Mouse (Mus musculus) heart, embryonic 10.5 days (tissue): ENCODE measurements around the gene Rnf103. TPM values are rescaled to one million over a fixed set of nuclear protein-coding genes. Genes with fewer than 3 reads are reported as not detected.
"Not testable (repeated sequence)": the region's sequence is repeated elsewhere in the genome, so short reads cannot be mapped to it uniquely, and the experiment has no call there.

Experiments
- DNase-seq: peaks from one replicate; pipeline ENCODE4 v3.0.0-alpha.2; 2017; ENCODE audit warnings: low spot score
- H3K27ac ChIP-seq: fragments of 300-500 bp; sonication (generic); 2 replicates; pipeline ENCODE4 v1.5.1; 2016; ENCODE audit warnings: mild to moderate bottlenecking
- H3K27me3 ChIP-seq: fragments of 300-500 bp; sonication (generic); 2 replicates; pipeline ENCODE4 v1.6.1; 2016; ENCODE audit warnings: mild to moderate bottlenecking; ENCODE audit not compliant: poor library complexity, insufficient read depth, severe bottlenecking
- H3K36me3 ChIP-seq: fragments of 300-500 bp; sonication (generic); 2 replicates; pipeline ENCODE4 v1.6.1; 2016; ENCODE audit warnings: mild to moderate bottlenecking, moderate library complexity
- H3K4me1 ChIP-seq: fragments of 300-500 bp; sonication (generic); 2 replicates; pipeline ENCODE4 v1.6.1; 2016; ENCODE audit warnings: mild to moderate bottlenecking
- H3K4me3 ChIP-seq: fragments of 300-500 bp; sonication (generic); 2 replicates; pipeline ENCODE4 v1.5.1; 2016; ENCODE audit warnings: mild to moderate bottlenecking, moderate library complexity
- H3K9me3 ChIP-seq: fragments of 300-500 bp; sonication (generic); 2 replicates; pipeline ENCODE4 v1.6.1; 2016; ENCODE audit warnings: mild to moderate bottlenecking, moderate library complexity
- WGBS: fragments of 180-500 bp; shearing (Covaris S2); methylation state at CpG from one replicate; pipeline ENCODE4 v1.1.7; 2016; 5-methylcytosine and 5-hydroxymethylcytosine counted together
- polyA plus RNA-seq: library from polyadenylated mRNA; unstranded; fragments of >200 nt; fragmentation: Nextera tagmentation; extraction: Ambion mirVana; gene quantifications from 2 replicates; pipeline ENCODE4 v1.2.1, GENCODE M21; 2016

The Rnf103 gene
- polyA plus RNA-seq: 12.6 and 14.4 TPM in 2 replicates

- Histone ChIP-seq H3K4me3 (peak within 1 kb of the TSS; percentile 98), H3K36me3 (0 out of 2 replicates have a peak, but pooled peaks cover 7% of the 10 kb centered on the region), H3K4me1 (peaks cover 10% of the 10 kb centered on the region), H3K27ac (peak within 1 kb of the TSS; percentile 99), H3K9me3 (no peaks in the 10 kb centered on the region), H3K27me3 (no peaks in the 10 kb centered on the region)
- DNase-seq: peak; percentile 98
- under 1% methylated on average over 79 of the region's 79 CpGs for WGBS
Measured at GRCm38 (mm10) chr6:71493675-71494340, at the start of gene Rnf103. Rnf103 (plus strand) TSS chr6:71493894.

GRCm38 (mm10) chr6:71444756-71445155, 48.9 kb upstream of the Rnf103 start:
- H3K36me3 ChIP-seq: no peaks in the 10 kb centered on the region
- H3K4me1 ChIP-seq: peaks cover 12% of the 10 kb centered on the region
- no peak overlapping the region for H3K4me3 ChIP-seq
- H3K9me3 ChIP-seq: no peaks in the 10 kb centered on the region
- no peak overlapping the region for H3K27ac ChIP-seq
- 73% methylated on average over 1 of the region's 1 CpGs for WGBS
- H3K27me3 ChIP-seq: no peaks in the 10 kb centered on the region
- no peak for DNase-seq

GRCm38 (mm10) chr6:71445560-71445959, 48.1 kb upstream of the Rnf103 start:
- no peaks in the 10 kb centered on the region for H3K27me3 ChIP-seq
- 76% methylated on average over 6 of the region's 6 CpGs for WGBS
- H3K27ac ChIP-seq: no peak overlapping the region
- H3K9me3 ChIP-seq: no peaks in the 10 kb centered on the region
- H3K4me3 ChIP-seq: no peak overlapping the region
- DNase-seq: no peak
- no peaks in the 10 kb centered on the region for H3K36me3 ChIP-seq
- H3K4me1 ChIP-seq: peaks cover 12% of the 10 kb centered on the region

- Histone ChIP-seq H3K4me3 (no peak overlapping the region), H3K9me3 (no peaks in the 10 kb centered on the region), H3K36me3 (no peaks in the 10 kb centered on the region), H3K4me1 (no peaks in the 10 kb centered on the region; the same call in 1 of the 2 replicates), H3K27ac (no peak overlapping the region), H3K27me3 (no peaks in the 10 kb centered on the region)
- no peak for DNase-seq
- WGBS: 75% methylated on average over 2 of the region's 2 CpGs
Measured at GRCm38 (mm10) chr6:71452792-71453191, 40.9 kb upstream of the Rnf103 start.

GRCm38 (mm10) chr6:71453983-71454739, 39.5 kb upstream of the Rnf103 start:
- not testable (repeated sequence) for H3K27ac ChIP-seq, H3K27me3 ChIP-seq, H3K4me1 ChIP-seq, H3K4me3 ChIP-seq, DNase-seq, H3K9me3 ChIP-seq, H3K36me3 ChIP-seq

- no peaks in the 10 kb centered on the region for H3K4me1 ChIP-seq
- H3K27ac ChIP-seq: no peak overlapping the region
- H3K4me3 ChIP-seq: no peak overlapping the region
- DNase-seq: no peak
- 0 out of 2 replicates have a peak, but pooled peaks cover 4% of the 10 kb centered on the region for H3K9me3 ChIP-seq
- whole genome bisulfite sequencing: 66% methylated on average over 8 of the region's 8 CpGs
- H3K36me3 ChIP-seq: no peaks in the 10 kb centered on the region
- H3K27me3 ChIP-seq: no peaks in the 10 kb centered on the region
Measured at GRCm38 (mm10) chr6:71457956-71458608, 35.6 kb upstream of the Rnf103 start.

- Histone ChIP-seq H3K4me1 (no peaks in the 10 kb centered on the region), H3K36me3 (no peaks in the 10 kb centered on the region), H3K27ac (no peak overlapping the region), H3K4me3 (no peak overlapping the region), H3K27me3 (no peaks in the 10 kb centered on the region), H3K9me3 (0 out of 2 replicates have a peak, but pooled peaks cover 4% of the 10 kb centered on the region)
- 86% methylated on average over 3 of the region's 3 CpGs for WGBS
- no peak for DNase-seq
Measured at GRCm38 (mm10) chr6:71465146-71465545, 28.5 kb upstream of the Rnf103 start.

GRCm38 (mm10) chr6:71467766-71468165, 25.9 kb upstream of the Rnf103 start:
- Histone ChIP-seq H3K4me1 (no peaks in the 10 kb centered on the region), H3K27ac (no peak overlapping the region), H3K4me3 (no peak overlapping the region), H3K27me3 (no peaks in the 10 kb centered on the region), H3K9me3 (0 out of 2 replicates have a peak, but pooled peaks cover 1% of the 10 kb centered on the region), H3K36me3 (no peaks in the 10 kb centered on the region)
- DNase-seq: no peak
- 73% methylated on average over 4 of the region's 4 CpGs for WGBS

- H3K9me3 ChIP-seq: no peaks in the 10 kb centered on the region
- WGBS: 48% methylated on average over 3 of the region's 3 CpGs
- H3K36me3 ChIP-seq: no peaks in the 10 kb centered on the region
- H3K4me3 ChIP-seq: no peak overlapping the region
- H3K4me1 ChIP-seq: no peaks in the 10 kb centered on the region
- H3K27ac ChIP-seq: no peak overlapping the region
- no peaks in the 10 kb centered on the region for H3K27me3 ChIP-seq
- DNase-seq: no peak
Measured at GRCm38 (mm10) chr6:71469291-71469690, 24.4 kb upstream of the Rnf103 start.

GRCm38 (mm10) chr6:71471830-71472520, 21.7 kb upstream of the Rnf103 start:
- Histone ChIP-seq H3K4me3 (no peak overlapping the region), H3K9me3 (no peaks in the 10 kb centered on the region), H3K27ac (no peak overlapping the region), H3K4me1 (no peaks in the 10 kb centered on the region), H3K27me3 (no peaks in the 10 kb centered on the region), H3K36me3 (no peaks in the 10 kb centered on the region)
- DNase-seq: no peak
- 61% methylated on average over 4 of the region's 4 CpGs for WGBS

GRCm38 (mm10) chr6:71472786-71473185, 20.9 kb upstream of the Rnf103 start:
- H3K27ac ChIP-seq: no peak overlapping the region
- 31% methylated on average over 1 of the region's 1 CpGs for WGBS
- no peak for DNase-seq
- H3K9me3 ChIP-seq: no peaks in the 10 kb centered on the region
- no peak overlapping the region for H3K4me3 ChIP-seq
- H3K36me3 ChIP-seq: no peaks in the 10 kb centered on the region
- no peaks in the 10 kb centered on the region for H3K4me1 ChIP-seq
- H3K27me3 ChIP-seq: no peaks in the 10 kb centered on the region

- no peaks in the 10 kb centered on the region for H3K27me3 ChIP-seq
- no peak for DNase-seq
- no peaks in the 10 kb centered on the region for H3K36me3 ChIP-seq
- H3K4me1 ChIP-seq: no peaks in the 10 kb centered on the region
- no peak overlapping the region for H3K27ac ChIP-seq
- WGBS: 87% methylated on average over 3 of the region's 3 CpGs
- no peaks in the 10 kb centered on the region for H3K9me3 ChIP-seq
- no peak overlapping the region for H3K4me3 ChIP-seq
Measured at GRCm38 (mm10) chr6:71475604-71476003, 18.1 kb upstream of the Rnf103 start.
